Mouse (Mus musculus) CD4-positive helper T cell, adult 2 months (primary cell): ENCODE measurements around the gene Lmx1b.

ENCODE experiments used
- DNase-seq: peaks from one replicate; pipeline ENCODE4 v3.0.0-alpha.2; 2012; ENCODE audit warnings: low read depth, missing footprints, low spot score

The Lmx1b gene

DNA sequence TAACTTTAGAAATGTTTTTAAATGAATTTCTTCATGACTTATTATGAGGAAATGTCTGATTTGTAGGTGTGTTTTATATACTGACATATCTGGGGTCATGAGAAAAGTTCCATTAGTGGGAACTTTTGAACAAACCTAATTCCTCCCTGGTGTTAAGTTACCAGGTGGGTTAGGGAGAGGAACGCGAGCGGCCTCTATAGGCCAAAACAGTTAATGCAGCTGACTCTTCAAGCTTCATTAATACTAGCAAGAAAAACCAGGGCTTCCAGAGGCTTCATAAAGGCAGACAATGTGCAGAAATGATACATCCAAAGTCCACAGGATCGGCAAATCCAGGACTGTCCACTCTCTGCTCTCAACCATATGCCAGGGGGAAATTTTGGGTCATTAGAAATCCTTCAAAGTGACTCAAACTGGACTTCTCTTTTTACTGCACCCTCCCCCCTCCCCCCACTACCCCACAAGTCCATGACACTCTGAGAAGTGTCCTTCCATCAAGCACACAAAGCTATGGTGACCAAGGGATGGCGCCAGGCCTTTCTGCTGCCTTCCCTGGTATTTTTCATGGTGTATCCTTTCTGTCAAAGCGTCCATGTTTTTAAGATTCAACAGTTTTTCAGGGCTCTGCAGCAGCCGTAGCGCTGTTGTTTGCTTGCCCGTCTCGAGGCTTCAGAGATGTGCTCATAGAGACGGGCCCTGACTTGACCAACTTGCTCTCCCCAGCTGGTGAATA lies 97.4 kb downstream of the Lmx1b start:
- DNase-seq = peak; percentile 65

DNA sequence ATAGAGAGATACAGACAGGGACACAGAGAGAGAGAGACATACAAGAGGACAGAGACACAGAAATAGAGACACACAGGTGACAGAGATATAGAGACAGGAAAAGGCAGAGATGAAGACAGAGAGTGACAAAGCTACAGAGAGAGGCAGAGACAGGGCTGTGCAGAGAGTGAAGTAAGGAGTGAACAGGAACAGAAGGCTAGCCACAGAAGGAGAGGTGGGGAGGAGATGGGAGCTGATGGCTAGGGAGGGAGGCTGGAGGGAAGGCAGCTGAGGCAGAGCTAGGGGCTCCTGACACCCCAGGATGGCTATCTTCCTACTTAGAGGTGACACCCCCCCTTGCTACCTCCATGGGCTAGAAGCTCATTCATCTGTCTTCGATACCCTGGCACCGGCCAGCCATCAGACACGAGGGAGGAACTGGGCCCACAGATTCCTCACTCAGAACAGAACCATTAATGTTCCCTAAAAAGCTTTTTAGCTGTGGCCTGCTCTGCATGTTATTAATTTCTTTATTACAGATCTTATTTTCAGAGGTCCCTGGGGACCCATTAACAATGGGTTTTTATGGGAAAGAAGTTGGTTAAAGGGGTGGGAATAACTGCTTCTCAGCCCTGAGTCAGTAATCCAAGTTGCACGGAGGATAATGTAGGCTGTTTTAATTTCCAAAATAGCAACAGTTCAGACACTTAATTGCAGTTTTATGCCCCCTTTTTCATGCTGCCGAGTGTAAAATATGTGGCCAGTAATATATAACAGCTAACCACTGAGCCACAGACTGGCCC lies 114.8 kb downstream of the Lmx1b start:
- no peak for DNase-seq

DNA sequence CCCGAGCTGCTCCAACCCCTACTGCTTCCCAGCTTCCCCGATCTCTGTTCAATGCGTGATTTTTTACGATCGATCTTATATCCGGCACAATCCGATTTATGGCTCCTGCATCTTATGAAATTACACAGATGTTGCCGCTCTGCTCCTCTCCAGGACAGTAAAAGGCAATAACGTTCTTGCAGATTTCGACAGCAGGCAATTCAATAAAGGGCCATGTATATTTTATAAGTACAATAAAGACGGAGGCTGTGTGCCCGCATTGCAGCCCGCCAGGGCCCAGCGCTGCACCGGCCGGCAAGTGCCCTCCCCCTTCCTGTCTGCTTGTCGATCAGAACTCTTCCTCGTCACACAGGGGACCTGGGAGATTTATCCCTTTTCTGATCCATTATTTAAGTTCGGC lies 124.5 kb downstream of the Lmx1b start:
- no peak for DNase-seq

DNA sequence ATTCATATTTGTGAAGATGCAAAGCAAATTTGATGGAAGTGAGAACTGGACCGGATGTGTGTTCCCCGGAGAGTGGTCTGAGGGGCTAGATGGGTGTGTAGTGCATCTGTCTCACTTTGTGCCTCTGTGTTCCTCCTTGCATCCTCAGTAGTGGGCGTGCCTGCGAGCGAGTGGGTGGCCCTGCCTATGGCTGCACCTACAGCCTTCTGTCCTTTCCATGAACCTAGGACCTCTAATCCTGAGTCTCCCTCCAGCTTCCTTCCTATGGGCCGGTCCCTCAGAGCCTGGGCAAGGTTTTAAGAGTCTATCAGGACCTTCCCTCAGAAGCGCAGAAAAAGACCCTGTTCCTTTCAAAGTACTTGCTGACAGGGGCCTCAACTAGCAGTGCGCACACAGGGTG lies 124.9 kb downstream of the Lmx1b start:
- DNase-seq = no peak
